Mouse (Mus musculus): Measurements from ENCODE around the gene Cdca7l. TPM values are rescaled to one million over a fixed set of nuclear protein-coding genes. Genes with fewer than 3 reads are reported as not detected.

The Cdca7l gene
- 5.3 TPM for polyA plus RNA-seq (2014; fragmentation: Illumina TruSeq; extraction: RNeasy Lipid Tissue Mini Kit (QIAGEN cat#74804); ENCODE audit: low read depth, low replicate concordance)

DNA sequence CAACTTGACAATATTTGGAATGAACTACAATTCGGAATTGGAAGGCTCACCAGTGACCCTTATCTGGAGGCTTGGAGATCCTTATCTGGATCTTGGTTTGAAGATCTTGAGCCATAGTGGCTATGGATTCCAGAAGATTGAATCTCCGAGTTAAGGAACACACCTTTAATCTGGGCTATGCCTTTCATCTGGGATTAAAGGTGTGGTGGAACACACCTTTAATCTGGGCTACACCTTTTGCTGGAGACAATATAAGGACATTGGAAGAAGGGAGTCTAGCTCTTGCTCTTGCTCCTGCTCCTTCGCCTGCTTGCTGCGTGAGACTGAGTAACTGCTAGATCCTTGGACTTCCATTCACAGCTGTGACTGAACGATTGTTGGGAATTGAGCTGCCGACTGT is at the start of gene Cdca7l:
Gene Cdca7l, plus strand, starts transcription at position 301 of the 400 bp plus-strand sequence.

